Mouse (Mus musculus): Measurements from ENCODE around the gene Tm9sf2.
"Not testable (repeated sequence)": the region's sequence is repeated elsewhere in the genome, so short reads cannot be mapped to it uniquely, and the experiment has no call there.

The Tm9sf2 gene

GRCm38 (mm10) chr14:122106822-122107468 is at the start of gene Tm9sf2:
Gene Tm9sf2 (plus strand): TSS chr14:122107038.
- peak; percentile 92 to 93 for DNase-seq (ENCODE audit: low spot score in 2 of 2)

GRCm38 (mm10) chr14:122057941-122058346 is 48.9 kb upstream of the Tm9sf2 start:
- no peak for DNase-seq (ENCODE audit: low spot score in 2 of 2)

GRCm38 (mm10) chr14:122060642-122061041 is 46.2 kb upstream of the Tm9sf2 start:
- peak; percentile 40 to 63 for DNase-seq (ENCODE audit: low spot score in 2 of 2)

- no peak for DNase-seq (ENCODE audit: low spot score in 2 of 2)
These were observed 45.5 kb upstream of the Tm9sf2 start for GRCm38 (mm10) chr14:122061376-122061775.

- DNase-seq (ENCODE audit: low spot score in 2 of 2), result no peak
These were observed 44.3 kb upstream of the Tm9sf2 start for GRCm38 (mm10) chr14:122062411-122063090.

- no peak for DNase-seq (ENCODE audit: low spot score in 2 of 2)
These were observed 43.2 kb upstream of the Tm9sf2 start for GRCm38 (mm10) chr14:122063599-122063998.

GRCm38 (mm10) chr14:122064519-122064918 is 42.3 kb upstream of the Tm9sf2 start:
- DNase-seq (ENCODE audit: low spot score in 2 of 2), result peak; percentile 29 to 43

GRCm38 (mm10) chr14:122066243-122066642 is 40.6 kb upstream of the Tm9sf2 start:
- DNase-seq (ENCODE audit: low spot score in 2 of 2), result no peak

- not testable (repeated sequence) for DNase-seq (ENCODE audit: low spot score in 2 of 2)
These were observed 38.8 kb upstream of the Tm9sf2 start for GRCm38 (mm10) chr14:122068036-122068435.

- DNase-seq (ENCODE audit: low spot score in 2 of 2), result no peak
These were observed 37.8 kb upstream of the Tm9sf2 start for GRCm38 (mm10) chr14:122068801-122069695.

- DNase-seq (ENCODE audit: low spot score in 2 of 2), result no peak
These were observed 36.9 kb upstream of the Tm9sf2 start for GRCm38 (mm10) chr14:122069948-122070347.

GRCm38 (mm10) chr14:122073422-122073821 is 33.4 kb upstream of the Tm9sf2 start:
- DNase-seq (ENCODE audit: low spot score in 2 of 2), result no peak

GRCm38 (mm10) chr14:122074360-122074759 is 32.5 kb upstream of the Tm9sf2 start:
- DNase-seq (ENCODE audit: low spot score in 2 of 2), result no peak

- no peak for DNase-seq (ENCODE audit: low spot score in 2 of 2)
These were observed 31.2 kb upstream of the Tm9sf2 start for GRCm38 (mm10) chr14:122075485-122076200.

GRCm38 (mm10) chr14:122077017-122077416 is 29.8 kb upstream of the Tm9sf2 start:
- DNase-seq (ENCODE audit: low spot score in 2 of 2), result no peak

GRCm38 (mm10) chr14:122079428-122079827 is 27.4 kb upstream of the Tm9sf2 start:
- DNase-seq (ENCODE audit: low spot score in 2 of 2), result no peak

GRCm38 (mm10) chr14:122079921-122080320 is 26.9 kb upstream of the Tm9sf2 start:
- DNase-seq (ENCODE audit: low spot score in 2 of 2), result no peak

- no peak for DNase-seq (ENCODE audit: low spot score in 2 of 2)
These were observed 25.5 kb upstream of the Tm9sf2 start for GRCm38 (mm10) chr14:122081308-122081707.

- DNase-seq (ENCODE audit: low spot score in 2 of 2), result no peak
These were observed 23.3 kb upstream of the Tm9sf2 start for GRCm38 (mm10) chr14:122083499-122083898.

- no peak for DNase-seq (ENCODE audit: low spot score in 2 of 2)
These were observed 18.9 kb upstream of the Tm9sf2 start for GRCm38 (mm10) chr14:122087956-122088355.

GRCm38 (mm10) chr14:122092363-122092762 is 14.5 kb upstream of the Tm9sf2 start:
- DNase-seq (ENCODE audit: low spot score in 2 of 2), result no peak

- DNase-seq (ENCODE audit: low spot score in 2 of 2), result no peak
These were observed 10.5 kb upstream of the Tm9sf2 start for GRCm38 (mm10) chr14:122096331-122096730.
